Mouse (Mus musculus): ENCODE measurements at regions not wholly inside any gene's neighbourhood (a gene's known extent, or its start where the extent isn't known, plus 50 kb on each side); places are given as distances from the start of the nearest gene placed in this dataset.

GRCm38 (mm10) chr4:152862818-152863614 is 385.3 kb upstream of the Kcnab2 start:
- TF ChIP-seq CTCF (conservative IDR thresholded peaks at IDR 0.05; ENCODE audit: low read length), result no peak
- TF ChIP-seq NANOG (IDR thresholded peaks at IDR 0.05; ENCODE audit: borderline replicate concordance, low read length), result no peak
